Mouse (Mus musculus): ENCODE results near the gene Ms4a3.

DNA sequence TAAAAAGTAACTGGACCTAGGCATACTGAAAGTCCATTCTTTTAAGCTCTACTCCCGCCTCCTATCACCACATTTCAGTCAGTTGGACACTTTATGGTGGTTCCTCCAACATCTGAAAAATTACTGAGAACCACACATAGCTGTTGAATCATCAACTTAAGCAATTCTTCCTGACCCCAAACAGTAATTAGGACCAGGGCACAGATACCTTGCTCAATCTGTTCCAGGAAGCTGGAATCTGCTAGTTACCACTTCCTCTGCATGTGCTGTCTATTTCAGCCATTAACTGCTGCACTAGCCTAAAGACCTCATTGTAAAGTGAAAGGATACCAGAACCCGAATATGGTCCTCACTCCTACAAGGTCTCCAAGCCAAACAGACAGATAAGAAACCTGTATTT, 18.5 kb upstream of the Ms4a3 start:
- no peak for TF ChIP-seq POLR2A (IDR thresholded peaks at IDR 0.05; ENCODE audit: control insufficient read depth, low read depth, low read length)
- TF ChIP-seq CTCF (IDR thresholded peaks at IDR 0.05; ENCODE audit: control insufficient read depth, insufficient read depth, insufficient replicate concordance, low read depth, low read length): no peak

All from testis, adult 2 months (tissue).